Mouse (Mus musculus) bone marrow macrophage, adult 2 months (primary cell): ENCODE data around the gene Glipr2. TPM values are rescaled to one million over a fixed set of nuclear protein-coding genes. Genes with fewer than 3 reads are reported as not detected.

Experiments used
- H3K27ac ChIP-seq: 2 replicates; pipeline ENCODE4 v1.5.1; 2012; ENCODE audit warnings: low read depth, low read length; ENCODE audit not compliant: insufficient read depth
- H3K4me1 ChIP-seq: 2 replicates; pipeline ENCODE4 v1.6.1; 2012; ENCODE audit warnings: low read length; ENCODE audit not compliant: control insufficient read depth, insufficient read depth
- H3K4me3 ChIP-seq: 2 replicates; pipeline ENCODE4 v1.5.1; 2012; ENCODE audit warnings: mild to moderate bottlenecking, low read length, moderate library complexity; ENCODE audit not compliant: insufficient read depth
- CTCF ChIP-seq: IDR thresholded peaks from 2 replicates; pipeline ENCODE4 v1.5.1; 2012; ENCODE audit warnings: low read depth, mild to moderate bottlenecking, low read length, moderate library complexity
- POLR2A ChIP-seq: IDR thresholded peaks from 2 replicates; pipeline ENCODE4 v1.6.1; 2012; ENCODE audit warnings: mild to moderate bottlenecking, low read depth, low read length, borderline replicate concordance
- polyA plus RNA-seq: library from polyadenylated mRNA; stranded (reverse); fragments of >200 nt; gene quantifications from 2 replicates; pipeline ENCODE4 v1.2.4, GENCODE M21; 2012; ENCODE audit not compliant: missing spikeins, insufficient read depth, insufficient read length

Glipr2 gene
- polyA plus RNA-seq, 1 experiment = 1.8 TPM

DNA sequence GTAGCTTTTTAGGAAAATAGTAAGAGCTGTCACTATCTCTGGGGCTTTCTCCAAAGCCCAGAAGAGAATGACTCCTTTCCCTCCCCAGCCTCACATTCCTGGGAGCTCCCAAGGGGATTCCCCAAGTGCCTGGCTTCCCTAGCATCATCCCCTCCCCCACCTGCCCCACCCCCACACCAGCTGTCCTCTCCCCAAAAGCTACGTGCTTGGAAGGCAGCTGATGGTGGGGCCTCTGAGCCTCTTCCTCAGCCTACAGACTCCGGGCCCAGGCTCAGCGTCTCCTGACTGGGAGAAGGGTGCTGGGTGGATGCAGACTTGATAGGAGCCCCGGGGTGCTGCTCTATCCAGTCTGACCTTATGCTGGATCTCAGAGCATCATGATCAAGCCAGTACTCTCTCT is 12.2 kb downstream of the Glipr2 start:
- Histone ChIP-seq H3K27ac (no peak overlapping the region), H3K4me1 (peaks cover 53% of the 10 kb centered on the region), H3K4me3 (no peak overlapping the region)
- TF ChIP-seq POLR2A = no peak
- TF ChIP-seq CTCF = no peak

- H3K4me3 ChIP-seq = no peak overlapping the region
- no peak overlapping the region for H3K27ac ChIP-seq
- H3K4me1 ChIP-seq = peaks cover 52% of the 10 kb centered on the region
- no peak for TF ChIP-seq POLR2A
- TF ChIP-seq CTCF = no peak
Measured at GRCm38 (mm10) chr4:43970393-43971330, 13.5 kb downstream of the Glipr2 start.

- H3K4me3 ChIP-seq = peak overlapping the region; percentile 23; the same call in 1 of the 2 replicates
- peak overlapping the region; percentile 52 for H3K27ac ChIP-seq
- TF ChIP-seq POLR2A (no peak), CTCF (no peak)
- H3K4me1 ChIP-seq = peaks cover 51% of the 10 kb centered on the region
Measured at GRCm38 (mm10) chr4:43971541-43972136, 14.4 kb downstream of the Glipr2 start.

DNA sequence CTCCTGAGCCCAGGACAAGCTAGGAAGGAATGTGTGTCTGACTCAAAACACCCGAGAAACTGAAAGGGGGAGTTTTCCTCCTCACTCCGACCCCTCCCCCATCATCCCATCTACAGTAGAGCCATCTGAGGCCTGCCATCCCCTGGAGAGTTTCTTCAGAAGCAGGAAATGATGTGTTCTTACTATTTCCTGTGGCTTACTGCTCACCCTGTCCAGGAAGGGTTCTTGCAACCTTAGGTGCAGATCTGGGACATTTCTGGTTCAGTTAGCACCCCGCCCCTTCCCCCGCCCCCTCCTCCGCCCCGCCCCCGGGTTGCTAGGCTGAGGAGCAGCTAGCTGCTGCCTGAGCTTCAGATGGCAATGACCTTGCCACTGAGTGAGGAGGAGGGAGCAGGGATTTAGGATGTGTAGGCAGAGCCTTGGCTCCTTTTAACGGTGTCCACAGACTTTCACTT is 15.0 kb downstream of the Glipr2 start:
- Histone ChIP-seq H3K4me3 (peak overlapping the region; percentile 23; the same call in 1 of the 2 replicates), H3K27ac (peak overlapping the region; percentile 52), H3K4me1 (peaks cover 50% of the 10 kb centered on the region)
- no peak for TF ChIP-seq POLR2A
- TF ChIP-seq CTCF = no peak

GRCm38 (mm10) chr4:43973526-43973981 is 16.4 kb downstream of the Glipr2 start:
- peak overlapping the region; percentile 57 for H3K27ac ChIP-seq
- H3K4me1 ChIP-seq = peaks cover 45% of the 10 kb centered on the region
- H3K4me3 ChIP-seq = no peak overlapping the region
- no peak for TF ChIP-seq POLR2A
- no peak for TF ChIP-seq CTCF

GRCm38 (mm10) chr4:43974914-43975616 is 17.9 kb downstream of the Glipr2 start:
- H3K4me3 ChIP-seq = no peak overlapping the region

DNA sequence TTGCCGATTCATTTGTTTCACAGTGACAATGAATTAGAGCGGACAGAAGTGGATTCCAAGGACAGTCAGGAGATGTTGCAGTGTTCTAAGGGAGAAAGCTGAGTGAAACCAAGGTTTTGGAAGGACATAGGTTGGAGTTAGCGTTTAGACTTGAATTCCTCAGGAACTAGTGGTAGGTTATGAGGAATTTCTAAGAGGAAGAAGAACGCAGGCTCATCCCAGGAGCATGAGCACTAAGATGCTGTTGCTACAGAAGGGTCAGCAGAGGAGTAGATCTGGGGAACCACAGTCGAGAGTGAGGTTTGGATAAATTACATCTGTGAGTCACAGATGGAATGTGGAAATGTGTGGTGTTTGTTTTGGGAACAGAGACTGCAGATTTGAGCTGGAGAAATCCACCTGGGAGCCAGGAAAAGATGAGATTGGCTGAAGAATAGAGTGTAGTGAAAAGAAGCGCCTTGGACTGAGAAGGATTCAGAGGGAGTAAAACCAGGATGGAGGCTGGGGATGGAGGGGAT is 19.1 kb downstream of the Glipr2 start:
- Histone ChIP-seq H3K27ac (peak overlapping the region; percentile 35; the same call in 1 of the 2 replicates), H3K4me1 (peaks cover 40% of the 10 kb centered on the region), H3K4me3 (no peak overlapping the region)
- TF ChIP-seq CTCF = no peak

More at GRCm38 (mm10) chr4:43974914-43975616, 17.9 kb downstream of the Glipr2 start:
- Histone ChIP-seq H3K27ac (peak overlapping the region; percentile 66), H3K4me1 (peaks cover 40% of the 10 kb centered on the region)
- no peak for TF ChIP-seq CTCF
- TF ChIP-seq POLR2A = no peak

DNA sequence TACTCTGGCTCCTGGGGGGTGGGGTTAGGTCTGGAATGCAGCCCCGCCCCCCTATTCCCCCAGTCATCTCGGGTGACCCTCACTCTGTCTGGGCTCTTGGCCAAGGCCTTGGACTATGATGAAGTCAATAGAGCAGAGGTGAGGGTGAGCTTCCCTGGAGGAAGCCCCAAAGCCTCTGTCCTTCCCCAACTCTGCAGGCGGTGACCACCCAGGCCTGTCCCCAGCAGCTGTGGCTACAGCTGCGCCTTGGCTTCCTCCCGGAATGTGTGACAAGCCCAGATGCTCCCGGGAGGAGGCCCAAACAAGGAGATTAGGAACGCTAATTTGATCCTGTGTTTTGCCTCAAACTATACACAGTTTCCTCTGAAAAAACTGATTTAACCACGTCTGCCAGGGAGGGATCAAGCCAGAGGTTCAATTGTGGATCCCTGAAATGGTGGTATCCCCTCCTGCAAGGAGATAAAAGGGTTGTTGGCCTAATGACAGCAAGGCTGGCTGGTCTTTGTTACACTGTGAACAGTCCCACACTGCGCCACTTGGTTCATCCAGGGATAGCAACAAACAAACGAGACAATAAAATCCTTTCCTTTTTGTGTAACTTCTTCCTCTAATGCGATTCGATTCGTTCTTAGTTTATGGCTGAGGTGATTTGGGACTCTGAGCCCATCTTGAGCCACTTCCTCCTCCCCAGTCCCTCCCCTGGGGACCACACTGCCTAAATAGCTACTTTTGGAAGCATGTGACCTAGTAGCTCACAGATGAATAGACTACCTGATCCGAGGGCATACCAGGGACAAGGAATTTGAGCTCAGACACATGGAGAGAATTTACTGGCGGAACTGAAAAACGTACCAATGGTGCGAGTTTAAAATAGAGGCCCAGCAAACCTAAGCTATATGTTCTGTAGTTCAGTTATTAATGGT is 21.6 kb downstream of the Glipr2 start:
- TF ChIP-seq CTCF (no peak), POLR2A (no peak)
- H3K4me3 ChIP-seq = no peak overlapping the region
- H3K27ac ChIP-seq = no peak overlapping the region
- peaks cover 26% of the 10 kb centered on the region for H3K4me1 ChIP-seq
